8 mouse cellular contexts compared by ENCODE assay signal in the genomic region with DNA sequence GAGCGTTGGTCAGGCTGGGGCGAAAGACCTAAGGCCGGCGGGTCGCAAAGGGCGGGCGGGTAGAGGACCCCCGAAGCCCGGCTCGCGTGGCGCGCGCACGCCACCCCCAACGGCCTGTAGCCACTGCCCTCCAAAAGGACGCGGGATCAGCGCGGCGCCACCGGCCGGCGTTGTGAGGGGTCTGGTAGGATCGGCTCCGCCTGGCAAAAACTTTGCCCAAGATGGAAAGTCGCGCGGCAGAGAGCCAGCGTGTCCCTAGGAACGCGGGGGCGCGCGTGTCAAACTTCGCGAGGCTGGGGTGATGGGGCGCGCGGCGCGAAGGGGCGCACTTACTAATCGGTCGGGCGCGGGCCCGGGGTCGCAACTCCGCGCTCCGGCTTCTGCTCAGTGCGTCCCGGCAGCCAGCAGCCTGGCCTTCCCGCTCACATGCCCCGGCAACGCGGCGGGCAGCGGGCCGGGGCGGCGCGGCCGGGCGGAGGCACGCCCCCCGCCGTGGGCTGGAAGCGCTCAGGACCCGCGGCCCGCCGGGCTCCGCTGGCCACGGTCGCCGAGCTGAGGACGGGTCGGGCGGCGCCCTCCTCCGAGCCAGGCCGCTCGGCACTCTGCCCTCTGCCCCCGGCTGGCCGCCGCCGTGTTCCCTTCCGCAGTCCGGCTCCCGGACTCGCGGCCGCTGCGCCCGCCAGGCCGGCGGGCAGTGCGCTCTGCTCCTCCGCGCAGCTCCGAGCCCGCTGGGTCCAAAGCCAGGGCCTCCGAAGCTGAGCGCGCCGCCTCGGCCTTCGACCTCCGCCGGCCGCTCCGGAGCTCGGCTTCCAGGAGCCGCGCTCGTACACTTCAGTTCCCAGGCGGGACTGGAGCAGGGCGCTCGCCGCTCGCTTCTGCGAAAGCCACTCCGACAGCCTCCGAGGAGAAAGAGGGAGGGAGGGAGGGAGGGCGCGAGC. TPM values are rescaled to one million over a fixed set of nuclear protein-coding genes. Genes with fewer than 3 reads are reported as not detected.
DNase-seq lines count a peak whose midpoint lies in the region; ATAC-seq lines count a peak whose summit lies in the region.

A gene (minus strand): TSS at position 835 of the 938 bp plus-strand sequence.

- under 1% methylated on average over 122 of the region's 128 CpGs for WGBS in intestine, embryonic 14.5 days
- WGBS in limb, embryonic 13.5 days = under 1% methylated on average over 114 of the region's 128 CpGs
- under 1% methylated on average over 115 of the region's 128 CpGs for WGBS in midbrain, embryonic 14.5 days

- H3K4me3 ChIP-seq in intestine, embryonic 14.5 days (ENCODE audit: low read depth, low read length) = peak within 1 kb of the TSS; percentile 67
- H3K4me3 ChIP-seq in limb, embryonic 13.5 days = peak within 1 kb of the TSS; percentile 72
- H3K4me3 ChIP-seq in midbrain, embryonic 14.5 days (replicated peaks; ENCODE audit: low read depth, low read length) = peak within 1 kb of the TSS; percentile 77

- H3K27me3 ChIP-seq in intestine, embryonic 14.5 days (replicated peaks; ENCODE audit: control insufficient read depth, insufficient read depth, low read length) = no peaks in the 10 kb centered on the region
- peaks cover 24% of the 10 kb centered on the region for H3K27me3 ChIP-seq in limb, embryonic 13.5 days
- no peaks in the 10 kb centered on the region for H3K27me3 ChIP-seq in midbrain, embryonic 14.5 days (ENCODE audit: control insufficient read depth, insufficient read depth, low read length)

- no peaks in the 10 kb centered on the region for H3K36me3 ChIP-seq in intestine, embryonic 14.5 days (ENCODE audit: control insufficient read depth, insufficient read depth, low read length)
- H3K36me3 ChIP-seq in limb, embryonic 13.5 days = no peaks in the 10 kb centered on the region
- no peaks in the 10 kb centered on the region for H3K36me3 ChIP-seq in midbrain, embryonic 14.5 days (ENCODE audit: control insufficient read depth, insufficient read depth, low read length)

- peak; percentile 77 for ATAC-seq in intestine, embryonic 14.5 days (replicated peaks; ENCODE audit: low FRiP score, low TSS enrichment, low read depth)
- ATAC-seq in limb, embryonic 13.5 days (ENCODE audit: low FRiP score, low read depth) = peak; percentile 60
- ATAC-seq in midbrain, embryonic 14.5 days (ENCODE audit: low FRiP score, low TSS enrichment) = peak; percentile 70

- peak; percentile 9 for DNase-seq in cerebellum, adult 11 months
- DNase-seq in cerebellum, adult 8-10 months = no peak
- DNase-seq in cerebellum, postnatal 36 days = peak; percentile 23 to 37
- DNase-seq in gastrocnemius, postnatal 25 days = peak; percentile 68
- peak; percentile 84 for DNase-seq in intestine, embryonic 14.5 days (ENCODE audit: low spot score)
- peak; percentile 86 for DNase-seq in midbrain, embryonic 14.5 days
- peak; percentile 23 for DNase-seq in telencephalon, adult 2 months (ENCODE audit: low read depth, low spot score)

- no peaks in the 10 kb centered on the region for H3K9me3 ChIP-seq in intestine, embryonic 14.5 days (ENCODE audit: control insufficient read depth, low read length)
- H3K9me3 ChIP-seq in limb, embryonic 13.5 days = no peaks in the 10 kb centered on the region
- no peaks in the 10 kb centered on the region for H3K9me3 ChIP-seq in midbrain, embryonic 14.5 days (ENCODE audit: control insufficient read depth, low read length)

- peaks cover 23% of the 10 kb centered on the region for H3K4me1 ChIP-seq in intestine, embryonic 14.5 days (replicated peaks; ENCODE audit: control insufficient read depth, insufficient read depth, low read length)
- peaks cover 15% of the 10 kb centered on the region for H3K4me1 ChIP-seq in limb, embryonic 13.5 days
- H3K4me1 ChIP-seq in midbrain, embryonic 14.5 days (ENCODE audit: control insufficient read depth, insufficient read depth, low read length) = peaks cover 15% of the 10 kb centered on the region; the same call in 1 of the 2 replicates

- H3K9ac ChIP-seq in intestine, embryonic 14.5 days (ENCODE audit: low read length) = peak within 1 kb of the TSS; percentile 83
- peak within 1 kb of the TSS; percentile 80 for H3K9ac ChIP-seq in limb, embryonic 13.5 days
- peak within 1 kb of the TSS; percentile 74 for H3K9ac ChIP-seq in midbrain, embryonic 14.5 days (replicated peaks; ENCODE audit: low read length)

- H3K4me2 ChIP-seq in intestine, embryonic 14.5 days (ENCODE audit: low read length) = peak within 1 kb of the TSS; percentile 89
- peak within 1 kb of the TSS; percentile 99 for H3K4me2 ChIP-seq in limb, embryonic 13.5 days (replicated peaks)
- peak within 1 kb of the TSS; percentile 98 for H3K4me2 ChIP-seq in midbrain, embryonic 14.5 days (ENCODE audit: low read length)

- H3K27ac ChIP-seq in intestine, embryonic 14.5 days (ENCODE audit: low read depth) = peak within 1 kb of the TSS; percentile 92
- peak within 1 kb of the TSS; percentile 58; the same call in 1 of the 2 replicates for H3K27ac ChIP-seq in limb, embryonic 13.5 days
- peak within 1 kb of the TSS; percentile 86 for H3K27ac ChIP-seq in midbrain, embryonic 14.5 days (replicated peaks; ENCODE audit: low read depth, low read length)

RNA-seq across cellular contexts. Expression of the gene that starts here (rescaled TPM):
- total RNA-seq in gastrocnemius, postnatal 25 days (2021) = 1 to 10 TPM; 7.8 to 8.0 TPM
- 12.1 and 12.3 TPM in 2 replicates for polyA plus RNA-seq in intestine, embryonic 14.5 days (2014; fragmentation: Nextera tagmentation; extraction: Ambion mirVana)
- polyA plus RNA-seq in limb, embryonic 13.5 days (2015; fragmentation: Nextera tagmentation; extraction: Ambion mirVana) = 3.9 and 4.6 TPM in 2 replicates
- 5.9 and 9.7 TPM in 2 replicates for polyA plus RNA-seq in midbrain, embryonic 14.5 days (2014; fragmentation: Nextera tagmentation; extraction: Ambion mirVana)
